Mouse (Mus musculus) ZHBTc4 (cell line): ENCODE measurements at regions not wholly inside any gene's neighbourhood (a gene's known extent, or its start where the extent isn't known, plus 50 kb on each side); places are given as distances from the start of the nearest gene placed in this dataset.

Experiments used
- DNase-seq: peaks from one replicate; pipeline ENCODE4 v3.0.0-alpha.2; 2011; ENCODE audit warnings: low read depth, low spot score

DNA sequence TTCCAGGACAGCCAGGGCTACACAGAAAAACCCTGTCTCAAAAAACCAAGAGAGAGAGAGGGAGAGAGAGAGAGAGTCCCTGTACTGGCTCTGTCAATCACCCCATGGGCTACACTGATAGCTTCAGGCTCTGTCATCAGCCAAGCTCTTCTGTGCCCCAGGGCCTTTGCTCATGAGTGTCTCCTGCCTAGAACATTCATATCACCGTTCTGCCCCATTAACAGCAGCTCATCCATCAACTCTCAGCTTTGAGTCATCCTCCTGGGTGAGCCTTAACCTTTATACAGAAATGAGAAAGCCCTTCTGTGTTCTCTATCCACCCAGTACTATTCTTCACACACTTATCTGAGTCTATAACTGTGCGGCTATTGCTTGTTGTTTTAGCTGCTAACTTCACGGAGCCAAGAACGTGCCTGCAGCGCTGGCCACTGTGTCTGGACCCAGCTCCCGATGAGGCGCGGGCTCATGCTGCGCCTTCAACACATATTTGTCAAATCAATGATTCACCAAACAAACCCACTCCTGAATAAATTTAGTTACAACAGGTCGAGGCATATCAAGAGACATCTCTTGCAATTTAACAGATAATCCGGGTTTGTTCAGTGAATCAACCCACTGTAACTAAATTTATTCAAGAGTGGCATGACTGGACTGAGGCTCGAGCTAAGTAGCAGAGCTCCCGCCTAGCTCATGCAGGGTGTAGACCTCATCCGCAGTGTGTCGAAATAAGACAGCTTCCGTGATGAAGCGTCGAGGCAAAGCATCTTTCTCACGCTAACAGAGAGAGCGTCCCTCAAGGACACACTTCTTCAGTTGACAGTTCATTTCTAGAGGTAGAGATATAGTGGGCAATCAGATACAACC lies 152.1 kb downstream of the Katnal1 start:
- DNase-seq, result no peak

DNA sequence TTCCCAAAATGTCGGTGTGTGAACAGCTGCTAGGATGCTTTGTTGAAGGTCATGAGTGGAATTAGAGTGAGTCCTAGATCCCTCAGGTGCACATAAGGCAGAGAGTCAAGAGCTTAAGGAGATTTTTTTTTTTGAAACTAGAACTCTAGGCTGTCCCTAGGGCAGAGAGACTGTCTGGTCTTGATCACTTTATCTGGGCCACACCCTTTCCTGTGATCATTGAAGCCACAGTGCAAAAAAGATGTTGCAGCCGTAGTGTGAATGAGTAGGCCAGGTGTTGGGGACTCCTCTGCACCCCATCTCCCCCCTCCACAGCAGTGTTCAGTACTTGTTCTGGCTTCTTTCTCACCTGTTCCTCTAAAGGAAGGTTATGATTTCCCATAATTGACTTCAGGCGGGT lies 153.9 kb downstream of the Katnal1 start:
- DNase-seq, result no peak

GRCm38 (mm10) chr5:148774446-148774845 lies 154.7 kb downstream of the Katnal1 start:
- DNase-seq, result no peak

- DNase-seq, result no peak
Measured at GRCm38 (mm10) chr5:148769452-148769851, 159.7 kb downstream of the Katnal1 start.

GRCm38 (mm10) chr5:148768346-148768745 lies 160.8 kb downstream of the Katnal1 start:
- DNase-seq, result no peak

GRCm38 (mm10) chr5:148765993-148766392 lies 163.1 kb downstream of the Katnal1 start:
- DNase-seq, result no peak

DNA sequence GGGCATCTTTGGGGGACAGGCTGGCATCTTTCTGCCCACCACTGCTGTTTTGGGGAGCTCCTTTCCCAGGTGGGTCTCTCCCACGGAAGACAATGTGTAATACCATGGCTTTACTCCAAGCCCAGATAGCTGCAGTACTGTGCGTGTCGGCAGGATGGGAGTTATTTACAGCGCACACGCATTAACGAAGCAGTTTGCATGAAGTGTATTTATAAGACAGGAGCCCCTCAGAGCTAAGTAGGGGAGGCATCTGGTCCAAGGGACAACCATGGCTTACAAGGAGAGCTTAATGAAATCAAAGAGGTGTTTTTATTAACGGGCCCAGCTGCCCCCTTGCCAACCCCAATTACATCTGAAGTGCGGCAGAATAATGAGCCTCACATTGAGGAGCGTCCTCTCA lies 169.0 kb downstream of the Katnal1 start:
- DNase-seq, result no peak

DNA sequence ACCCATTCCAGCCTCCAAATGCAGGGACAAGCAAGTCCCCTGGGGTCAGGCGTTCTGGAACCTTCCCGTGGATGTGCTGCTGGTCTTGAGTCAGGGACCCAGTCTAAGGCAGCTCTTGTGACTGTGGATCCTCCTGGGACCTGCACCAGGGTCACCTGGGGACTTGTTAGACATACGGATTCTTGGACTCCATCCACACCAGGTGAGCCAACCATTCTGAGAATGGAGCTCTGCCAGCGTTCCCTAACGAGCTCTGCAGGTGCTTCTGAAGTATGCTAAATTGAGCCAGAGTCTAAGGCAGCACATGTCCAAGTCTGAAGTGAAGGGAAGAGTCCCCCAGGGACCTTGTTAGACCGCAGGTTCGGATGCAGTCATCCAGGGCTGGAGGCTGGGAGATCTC lies 170.3 kb downstream of the Katnal1 start:
- DNase-seq, result no peak

DNA sequence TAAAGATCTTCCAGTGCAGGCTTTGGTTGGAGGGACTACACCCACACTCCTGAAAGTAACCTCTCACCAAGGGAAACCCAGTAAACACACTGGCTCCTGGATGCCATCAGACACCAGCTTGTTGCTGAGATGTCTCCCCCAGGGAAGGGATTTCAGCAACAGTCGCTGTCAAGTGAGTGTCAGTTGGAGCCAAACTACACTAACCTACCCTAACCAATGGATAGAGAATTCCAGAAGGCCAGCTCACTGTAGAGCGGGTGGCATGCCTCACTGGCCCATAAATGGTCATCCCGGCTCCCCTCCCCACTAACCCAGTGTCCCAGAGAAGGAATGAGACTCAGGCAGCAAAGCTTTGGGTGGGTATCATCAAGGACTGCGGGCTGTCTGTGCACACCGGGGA lies 171.4 kb downstream of the Katnal1 start:
- DNase-seq, result no peak

GRCm38 (mm10) chr5:148757236-148757635 lies 171.9 kb downstream of the Katnal1 start:
- no peak for DNase-seq

- DNase-seq, result peak; percentile 84
Measured at GRCm38 (mm10) chr5:148756246-148756930, 172.7 kb downstream of the Katnal1 start.

DNA sequence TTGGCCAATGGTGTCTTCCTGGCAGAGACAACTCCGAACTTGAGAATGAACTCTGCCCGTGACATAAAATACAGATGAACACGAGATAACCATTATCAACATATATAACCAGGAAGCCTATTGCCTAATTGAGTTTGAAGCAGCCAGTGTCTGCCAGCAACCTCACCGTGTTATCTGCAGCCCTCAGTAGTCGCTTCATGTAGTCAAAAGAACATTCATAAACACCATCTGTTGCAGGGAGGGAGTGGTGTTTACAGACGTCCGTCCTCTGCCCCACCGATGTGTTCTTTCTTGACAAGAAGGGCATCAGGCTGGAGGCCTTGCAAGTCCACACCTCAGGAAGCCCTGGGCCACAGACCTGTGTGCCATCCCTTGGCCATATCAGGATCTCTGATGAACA lies 173.3 kb downstream of the Katnal1 start:
- DNase-seq, result no peak

- DNase-seq, result no peak
Measured at GRCm38 (mm10) chr5:148754896-148755295, 174.2 kb downstream of the Katnal1 start.

DNA sequence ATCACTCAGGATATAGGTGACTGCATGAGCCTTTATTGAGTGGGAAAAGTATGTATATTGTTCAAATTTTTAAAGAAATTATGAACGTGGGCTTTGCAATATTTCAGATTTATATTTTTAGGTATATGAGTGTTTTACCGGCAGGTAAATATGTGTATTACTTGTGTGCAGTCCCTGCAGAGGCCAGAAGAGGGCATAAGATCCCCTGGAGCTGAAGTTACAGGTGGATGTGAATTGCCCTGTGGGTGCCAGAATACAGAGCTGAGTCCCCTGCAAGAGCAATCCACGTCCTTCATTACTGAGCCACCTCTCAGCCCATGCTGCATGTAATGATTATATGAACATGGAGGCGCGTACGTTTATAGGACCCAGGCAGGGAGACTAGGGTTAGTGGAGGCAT lies 174.8 kb downstream of the Katnal1 start:
- peak; percentile 53 for DNase-seq

DNA sequence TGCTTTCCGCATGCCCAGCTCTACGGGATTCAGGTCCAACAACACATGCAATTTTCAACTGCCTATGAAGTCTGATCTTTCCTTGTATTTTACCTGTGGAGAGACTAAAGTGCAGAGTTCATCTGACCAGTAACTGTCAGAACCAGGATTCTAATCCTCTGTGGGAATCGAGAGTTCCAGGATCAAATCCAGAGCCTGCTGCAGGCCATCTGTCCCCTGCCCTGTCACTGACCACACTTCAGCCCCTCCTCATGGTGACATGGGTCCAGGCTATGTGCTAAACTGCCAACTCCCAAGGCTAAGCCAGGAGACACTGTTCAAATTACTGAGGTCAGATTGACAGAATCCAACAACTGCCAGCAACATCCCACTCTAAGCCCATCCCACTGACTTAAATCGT lies 175.7 kb downstream of the Katnal1 start:
- DNase-seq, result no peak

DNA sequence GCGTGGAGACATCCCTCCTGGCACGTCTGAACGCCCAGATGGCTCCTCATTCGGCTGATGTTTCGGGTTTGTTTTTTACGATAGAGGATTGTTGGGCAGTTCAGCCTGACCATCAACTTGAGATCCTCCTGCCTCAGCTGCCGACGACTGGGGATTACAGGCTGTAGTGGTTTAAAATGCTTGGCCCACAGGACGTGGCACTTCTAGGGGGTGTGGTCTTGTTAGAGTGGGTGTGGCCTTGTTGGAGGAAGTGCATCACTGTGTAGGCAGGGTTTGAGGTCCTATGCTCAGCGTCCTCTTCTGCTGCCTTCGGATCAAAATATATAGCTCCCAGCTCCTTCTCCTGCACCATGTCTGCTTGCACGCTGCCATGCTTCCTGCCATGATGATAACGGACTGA lies 177.1 kb downstream of the Katnal1 start:
- peak; percentile 82 for DNase-seq

GRCm38 (mm10) chr5:148750002-148750734 lies 179.0 kb downstream of the Katnal1 start:
- DNase-seq, result peak; percentile 73

GRCm38 (mm10) chr5:148747972-148748764 lies 181.0 kb downstream of the Katnal1 start:
- DNase-seq, result peak; percentile 90

GRCm38 (mm10) chr5:148747549-148747948 lies 181.6 kb downstream of the Katnal1 start:
- no peak for DNase-seq

GRCm38 (mm10) chr5:148746726-148747125 lies 182.4 kb downstream of the Katnal1 start:
- DNase-seq, result peak; percentile 95

GRCm38 (mm10) chr5:148744676-148745391 lies 184.3 kb downstream of the Katnal1 start:
- DNase-seq, result no peak
